Mouse (Mus musculus) embryonic fibroblast, embryonic 13.5 days (primary cell): ENCODE measurements around the gene Dnm3.
A peak's percentile ranks its signal among the peaks of the same experiment; 100 is the strongest.

Experiments used
- CTCF ChIP-seq: IDR thresholded peaks from 2 replicates; pipeline ENCODE4 v1.5.1; 2011; ENCODE audit warnings: mild to moderate bottlenecking, control low read depth, low read length, moderate library complexity, borderline replicate concordance; ENCODE audit not compliant: insufficient read depth
- POLR2A ChIP-seq: IDR thresholded peaks from 2 replicates; pipeline ENCODE4 v1.6.1; 2011; ENCODE audit warnings: low read depth, mild to moderate bottlenecking, control low read depth, low read length, moderate library complexity

- TF ChIP-seq CTCF (peak; percentile 14; the same call in 1 of the 2 replicates), POLR2A (no peak)
These were observed 515.1 kb downstream of the Dnm3 start for GRCm38 (mm10) chr1:161962465-161963377.
